Comparison of ENCODE assay signal across 10 mouse cellular contexts in genomic region chr10:49788914-49789313, GRCm38 (mm10). TPM values are rescaled to one million over a fixed set of nuclear protein-coding genes. Genes with fewer than 3 reads are reported as not detected.
DNase-seq lines count a peak whose midpoint lies in the region; ATAC-seq lines count a peak whose summit lies in the region.
"Had no signal": no experiment of that assay in that cellular context is flagged by ENCODE, and none has a peak within 500 bp of the region (broad histone marks: within the 10 kb centered on the region; RNA-seq: fewer than 3 reads in every experiment).

No protein-coding gene starts in this region.

- H3K27ac ChIP-seq in lung, embryonic 16.5 days (ENCODE audit: low read length): no peak overlapping the region
- no peak overlapping the region for H3K27ac ChIP-seq in forebrain, embryonic 11.5 days (ENCODE audit: low read depth, low read length)
- no peak overlapping the region for H3K27ac ChIP-seq in limb, embryonic 12.5 days
- H3K27ac ChIP-seq in stomach, embryonic 14.5 days (ENCODE audit: low read length): no peak overlapping the region

- no peaks in the 10 kb centered on the region for H3K36me3 ChIP-seq in lung, embryonic 16.5 days (ENCODE audit: control insufficient read depth, insufficient read depth, low read length)
- H3K36me3 ChIP-seq in forebrain, embryonic 11.5 days (ENCODE audit: control insufficient read depth, insufficient read depth, low read length): no peaks in the 10 kb centered on the region
- H3K36me3 ChIP-seq in limb, embryonic 12.5 days: no peaks in the 10 kb centered on the region
- no peaks in the 10 kb centered on the region for H3K36me3 ChIP-seq in stomach, embryonic 14.5 days (ENCODE audit: control insufficient read depth, insufficient read depth, low read length)

- no peaks in the 10 kb centered on the region for H3K9me3 ChIP-seq in lung, embryonic 16.5 days (ENCODE audit: control insufficient read depth, low read length)
- H3K9me3 ChIP-seq in forebrain, embryonic 11.5 days (ENCODE audit: control insufficient read depth, low read length): no peaks in the 10 kb centered on the region
- H3K9me3 ChIP-seq in limb, embryonic 12.5 days: no peaks in the 10 kb centered on the region
- H3K9me3 ChIP-seq in stomach, embryonic 14.5 days (ENCODE audit: control insufficient read depth, low read depth, low read length): no peaks in the 10 kb centered on the region

- no peak overlapping the region for H3K9ac ChIP-seq in lung, embryonic 16.5 days (ENCODE audit: low read length)
- peak overlapping the region; percentile 82; the same call in 1 of the 2 replicates for H3K9ac ChIP-seq in forebrain, embryonic 11.5 days (ENCODE audit: low read length)
- H3K9ac ChIP-seq in limb, embryonic 12.5 days (replicated peaks): peak overlapping the region; percentile 45; the same call in 1 of the 2 replicates
- no peak overlapping the region for H3K9ac ChIP-seq in stomach, embryonic 14.5 days (replicated peaks; ENCODE audit: low read depth, low read length)

- no peak for DNase-seq in lung, postnatal 10 days
- DNase-seq in forebrain, embryonic 11.5 days (ENCODE audit: low spot score): no peak
- no peak for DNase-seq in layer of hippocampus, postnatal 36 days
- no peak for DNase-seq in c-Kit-positive CD71-positive TER-119-positive erythroid progenitor cells, embryonic 14.5 days (ENCODE audit: low spot score)
- DNase-seq in frontal cortex, postnatal 25 days (ENCODE audit: low spot score in 2 of 2): no peak
- DNase-seq: adrenal gland, adult 8-10 months had no signal

- no peaks in the 10 kb centered on the region for H3K4me1 ChIP-seq in lung, embryonic 16.5 days (replicated peaks; ENCODE audit: control insufficient read depth, insufficient read depth, low read length)
- H3K4me1 ChIP-seq in forebrain, embryonic 11.5 days (replicated peaks; ENCODE audit: control insufficient read depth, insufficient read depth, low read length): no peaks in the 10 kb centered on the region
- H3K4me1 ChIP-seq in limb, embryonic 12.5 days (replicated peaks): peaks cover 17% of the 10 kb centered on the region
- H3K4me1 ChIP-seq in stomach, embryonic 14.5 days (ENCODE audit: control insufficient read depth, insufficient read depth, low read length): no peaks in the 10 kb centered on the region

- H3K4me3 ChIP-seq in lung, embryonic 16.5 days (ENCODE audit: low read length): peak overlapping the region; percentile 56
- peak overlapping the region; percentile 69 for H3K4me3 ChIP-seq in forebrain, embryonic 11.5 days (ENCODE audit: low read depth, low read length)
- H3K4me3 ChIP-seq in limb, embryonic 12.5 days (replicated peaks): peak overlapping the region; percentile 57
- H3K4me3 ChIP-seq in stomach, embryonic 14.5 days (ENCODE audit: low read depth, low read length): peak overlapping the region; percentile 54

- peak overlapping the region; percentile 86 for H3K4me2 ChIP-seq in lung, embryonic 16.5 days (ENCODE audit: low read depth, low read length)
- peak overlapping the region; percentile 64 for H3K4me2 ChIP-seq in forebrain, embryonic 11.5 days (ENCODE audit: low read depth, low read length, severe bottlenecking)
- peak overlapping the region; percentile 89 for H3K4me2 ChIP-seq in limb, embryonic 12.5 days
- H3K4me2 ChIP-seq in stomach, embryonic 14.5 days (replicated peaks; ENCODE audit: low read depth, low read length): peak overlapping the region; percentile 87

- H3K27me3 ChIP-seq in lung, embryonic 16.5 days (ENCODE audit: control insufficient read depth, insufficient read depth, low read depth, low read length): peaks cover 14% of the 10 kb centered on the region
- no peaks in the 10 kb centered on the region for H3K27me3 ChIP-seq in forebrain, embryonic 11.5 days (ENCODE audit: control insufficient read depth, insufficient read depth, low read length)
- peaks cover 27% of the 10 kb centered on the region for H3K27me3 ChIP-seq in limb, embryonic 12.5 days
- H3K27me3 ChIP-seq in stomach, embryonic 14.5 days (ENCODE audit: control insufficient read depth, insufficient read depth, low read length): 0 out of 2 replicates have a peak, but pooled peaks cover 4% of the 10 kb centered on the region

- WGBS in lung, embryonic 16.5 days: 11% methylated on average over 5 of the region's 5 CpGs
- WGBS in forebrain, embryonic 11.5 days: 10% methylated on average over 5 of the region's 5 CpGs
- 5% methylated on average over 5 of the region's 5 CpGs for WGBS in limb, embryonic 12.5 days
- 10% methylated on average over 5 of the region's 5 CpGs for WGBS in stomach, embryonic 14.5 days

- ATAC-seq in lung, embryonic 16.5 days (ENCODE audit: low read depth): no peak
- ATAC-seq in forebrain, embryonic 11.5 days (replicated peaks; ENCODE audit: low FRiP score): no peak; the same call in 1 of the 2 replicates
- peak; percentile 62; the same call in 1 of the 2 replicates for ATAC-seq in limb, embryonic 12.5 days (ENCODE audit: insufficient number of reproducible peaks, insufficient read depth, low FRiP score, low TSS enrichment, low read depth)
- ATAC-seq in stomach, embryonic 14.5 days (ENCODE audit: insufficient number of reproducible peaks, insufficient read depth, low FRiP score, low read depth): no peak
- ATAC-seq: inflammation-experienced regulatory T-cells, adult 6 months had no signal

RNA-seq across cellular contexts. Expression of gene Grik2, which starts 0.3 kb away (rescaled TPM):
- polyA plus RNA-seq in lung, embryonic 16.5 days (2015; fragmentation: Nextera tagmentation; extraction: Ambion mirVana): 0.64 and 0.74 TPM in 2 replicates
- 16.0 and 17.3 TPM in 2 replicates for polyA plus RNA-seq in forebrain, embryonic 11.5 days (2014; fragmentation: Nextera tagmentation; extraction: Ambion mirVana)
- 1.9 and 2.0 TPM in 2 replicates for polyA plus RNA-seq in limb, embryonic 12.5 days (2016; fragmentation: Nextera tagmentation; extraction: Ambion mirVana)
- polyA plus RNA-seq in stomach, embryonic 14.5 days (2014; fragmentation: Nextera tagmentation; extraction: Ambion mirVana): 8.9 and 10.0 TPM in 2 replicates
- 100 to 1,000 TPM; 103 to 110 TPM for total RNA-seq in layer of hippocampus, postnatal 36 days (2021)
- polyA plus RNA-seq: inflammation-experienced regulatory T-cells, adult 6 months had no signal

Comparison
In these comparisons a context has a peak if more than half of its experiments do, and no peak if none do; other contexts are left out.
1. H3K9ac ChIP-seq: peak in forebrain, embryonic 11.5 days (single experiment) and limb, embryonic 12.5 days (single experiment); none in lung, embryonic 16.5 days (single experiment) and stomach, embryonic 14.5 days (single experiment).
2. Peak in every context shown above with its lines, with median percentiles within 50 percentile points of each other: H3K4me2 ChIP-seq and H3K4me3 ChIP-seq.